Mouse (Mus musculus) CH12.LX (cell line): Measurements from ENCODE around the gene Arhgef19. TPM values are rescaled to one million over a fixed set of nuclear protein-coding genes. Genes with fewer than 3 reads are reported as not detected.

ENCODE experiments used
- DNase-seq: peaks from one replicate; pipeline ENCODE4 v3.0.0-alpha.2; 2013; ENCODE audit errors: extremely low read depth
- H3K27ac ChIP-seq: 2 replicates; pipeline ENCODE4 v1.5.1; 2012; ENCODE audit warnings: low read depth, mild to moderate bottlenecking, control low read depth, moderate library complexity; ENCODE audit not compliant: insufficient read depth
- H3K27me3 ChIP-seq: replicated peaks from 2 replicates; pipeline ENCODE3; 2012; ENCODE audit warnings: inconsistent platforms
- H3K36me3 ChIP-seq, 2 experiments: replicated peaks in 1 of 2; 2 replicates each; pipeline versions ENCODE3 to v1.6.1; 2012; ENCODE audit warnings: inconsistent platforms in 1 of 2, low read length in 1 of 2, mild to moderate bottlenecking in 1 of 2, mixed read lengths in 1 of 2, moderate library complexity in 1 of 2; ENCODE audit not compliant: control insufficient read depth in 1 of 2, insufficient read depth in 1 of 2
- H3K4me1 ChIP-seq, 2 experiments: 2 replicates each; pipeline ENCODE4 v1.6.1; 2012; ENCODE audit warnings: inconsistent platforms in 1 of 2, moderate library complexity in 1 of 2; ENCODE audit not compliant: insufficient read depth in 2 of 2, control insufficient read depth in 1 of 2
- H3K4me2 ChIP-seq: 2 replicates; pipeline ENCODE4 v1.6.1; 2012; ENCODE audit warnings: low read depth, mild to moderate bottlenecking, control low read depth; ENCODE audit not compliant: poor library complexity, insufficient read depth, severe bottlenecking
- H3K4me3 ChIP-seq, 3 experiments: fragments of 150-350 bp in 1 of 3; sonication (generic) in 1 of 3; replicated peaks in 1 of 3; 2 replicates each; pipeline versions ENCODE3 to v1.5.1; 2011 to 2012; ENCODE audit warnings: low read depth in 2 of 3, low read length in 2 of 3, mild to moderate bottlenecking in 2 of 3, moderate library complexity in 2 of 3, control low read depth in 1 of 3, improper control_type of control experiment in 1 of 3, inconsistent platforms in 1 of 3, mixed read lengths in 1 of 3; ENCODE audit not compliant: poor library complexity in 1 of 3
- H3K79me2 ChIP-seq: replicated peaks from 2 replicates; pipeline ENCODE4 v1.6.1; 2012; ENCODE audit warnings: mild to moderate bottlenecking, moderate library complexity; ENCODE audit not compliant: control insufficient read depth, poor library complexity, insufficient read depth, severe bottlenecking; ENCODE audit errors: extremely low read depth
- H3K9ac ChIP-seq: 2 replicates; pipeline ENCODE4 v1.6.1; 2012; ENCODE audit warnings: low read depth, mild to moderate bottlenecking, control low read depth, moderate library complexity; ENCODE audit not compliant: insufficient read depth
- H3K9me3 ChIP-seq: replicated peaks from 2 replicates; pipeline ENCODE3; 2012; ENCODE audit warnings: low read length, inconsistent platforms, mixed read lengths
- BHLHE40 ChIP-seq: IDR thresholded peaks from 2 replicates; pipeline ENCODE4 v1.6.1; 2011; ENCODE audit warnings: mild to moderate bottlenecking, low read depth, low read length, improper control_type of control experiment
- E2F4 ChIP-seq: IDR thresholded peaks from 2 replicates; pipeline ENCODE4 v1.6.1; 2011; ENCODE audit warnings: low read depth, low read length, improper control_type of control experiment; ENCODE audit not compliant: insufficient replicate concordance
- ETS1 ChIP-seq: conservative IDR thresholded peaks from 2 replicates; pipeline ENCODE4 v1.6.1; 2012; ENCODE audit warnings: low read depth, mild to moderate bottlenecking, inconsistent platforms, low read length, improper control_type of control experiment, moderate library complexity
- GABPA ChIP-seq: IDR thresholded peaks from 2 replicates; pipeline ENCODE4 v1.6.1; 2012; ENCODE audit warnings: low read depth, low read length, improper control_type of control experiment, inconsistent platforms; ENCODE audit not compliant: insufficient replicate concordance
- HCFC1 ChIP-seq: IDR thresholded peaks from 2 replicates; pipeline ENCODE4 v1.6.1; 2012; ENCODE audit warnings: low read depth, mild to moderate bottlenecking, inconsistent platforms, low read length, improper control_type of control experiment
- IRF4 ChIP-seq: IDR thresholded peaks from 2 replicates; pipeline ENCODE4 v1.6.1; 2014; ENCODE audit warnings: low read depth, mild to moderate bottlenecking, inconsistent platforms, low read length, improper control_type of control experiment
- JUND ChIP-seq: conservative IDR thresholded peaks from 2 replicates; pipeline ENCODE4 v1.6.1; 2011; ENCODE audit warnings: low read depth, low read length, improper control_type of control experiment
- KAT2A ChIP-seq: IDR thresholded peaks from 2 replicates; pipeline ENCODE4 v1.6.1; 2012; ENCODE audit warnings: low read length, improper control_type of control experiment, inconsistent platforms; ENCODE audit not compliant: insufficient replicate concordance
- MAFK ChIP-seq: IDR thresholded peaks from 2 replicates; pipeline ENCODE4 v1.6.1; 2011; ENCODE audit warnings: low read length, improper control_type of control experiment; ENCODE audit not compliant: insufficient replicate concordance
- MAZ ChIP-seq: IDR thresholded peaks from 2 replicates; pipeline ENCODE4 v1.6.1; 2012; ENCODE audit warnings: low read depth, mild to moderate bottlenecking, inconsistent platforms, low read length, improper control_type of control experiment, moderate library complexity
- MEF2A ChIP-seq: IDR thresholded peaks from 2 replicates; pipeline ENCODE4 v1.6.1; 2014; ENCODE audit warnings: low read depth, mild to moderate bottlenecking, inconsistent platforms, low read length, improper control_type of control experiment, borderline replicate concordance
- NELFE ChIP-seq: IDR thresholded peaks from 2 replicates; pipeline ENCODE4 v1.6.1; 2011; ENCODE audit warnings: low read depth, low read length, improper control_type of control experiment
- NRF1 ChIP-seq: IDR thresholded peaks from 2 replicates; pipeline ENCODE4 v1.6.1; 2014; ENCODE audit warnings: low read depth, mild to moderate bottlenecking, inconsistent platforms, low read length, improper control_type of control experiment, moderate library complexity
- PAX5 ChIP-seq: IDR thresholded peaks from 2 replicates; pipeline ENCODE4 v1.6.1; 2012; ENCODE audit warnings: low read length, inconsistent platforms, mixed read lengths
- POLR2AphosphoS2 ChIP-seq: IDR thresholded peaks from 2 replicates; pipeline ENCODE4 v1.6.1; 2011; ENCODE audit warnings: low read depth, low read length, improper control_type of control experiment
- RAD21 ChIP-seq: IDR thresholded peaks from 2 replicates; pipeline ENCODE4 v1.6.1; 2011; ENCODE audit warnings: low read depth, mild to moderate bottlenecking, low read length, improper control_type of control experiment, moderate library complexity
- SIN3A ChIP-seq: IDR thresholded peaks from 2 replicates; pipeline ENCODE4 v1.6.1; 2012; ENCODE audit warnings: low read length, improper control_type of control experiment, inconsistent platforms
- SMC3 ChIP-seq: IDR thresholded peaks from 2 replicates; pipeline ENCODE4 v1.6.1; 2011; ENCODE audit warnings: low read depth, low read length, improper control_type of control experiment
- TBP ChIP-seq: conservative IDR thresholded peaks from 2 replicates; pipeline ENCODE4 v1.6.1; 2011; ENCODE audit warnings: low read depth, low read length, improper control_type of control experiment
- UBTF ChIP-seq: IDR thresholded peaks from 2 replicates; pipeline ENCODE4 v1.6.1; 2012; ENCODE audit warnings: low read depth, mild to moderate bottlenecking, inconsistent platforms, low read length, improper control_type of control experiment, moderate library complexity
- ZKSCAN1 ChIP-seq: IDR thresholded peaks from 2 replicates; pipeline ENCODE4 v1.6.1; 2012; ENCODE audit warnings: low read depth, inconsistent platforms, low read length, improper control_type of control experiment, borderline replicate concordance
- ZMIZ1 ChIP-seq: IDR thresholded peaks from 2 replicates; pipeline ENCODE4 v1.6.1; 2012; ENCODE audit warnings: low read depth, mild to moderate bottlenecking, inconsistent platforms, low read length, improper control_type of control experiment
- dilution Hi-C: fragments of 300-500 bp; cut with MboI; formaldehyde crosslinking; loops from 2 replicates; pipeline ENCODE4 v1.14.3; 2020; ENCODE audit warnings: low sequenced_read_pairs; ENCODE audit not compliant: extremely low pct_unique_long_range_greater_than_20kb, extremely low pct_ligation_motif_present
- in situ Hi-C: fragments of 300-500 bp; cut with MboI; formaldehyde crosslinking; loops from 3 replicates; pipeline ENCODE4 v1.14.3; 2019; ENCODE audit warnings: low sequenced_read_pairs, low pct_ligation_motif_present, low pct_unique_long_range_greater_than_20kb, mixed read lengths
- polyA plus RNA-seq: library from polyadenylated mRNA; unstranded; fragments of >175 nt; gene quantifications from 2 replicates; pipeline ENCODE4 v1.2.1, GENCODE M21; 2012; ENCODE audit warnings: low read depth; ENCODE audit not compliant: insufficient read length
- total RNA-seq, 2 experiments: library from RNA; depleted of rRNA; stranded (reverse); fragments of 300-350 nt in 1 of 2; fragments of >200 nt in 1 of 2; gene quantifications; 2 replicates each; pipeline ENCODE4 v1.2.3; 2012 to 2014

Gene Arhgef19
- total and polyA plus RNA-seq, 3 experiments, result 0.19 to 0.21 TPM; not detected in 1

DNA sequence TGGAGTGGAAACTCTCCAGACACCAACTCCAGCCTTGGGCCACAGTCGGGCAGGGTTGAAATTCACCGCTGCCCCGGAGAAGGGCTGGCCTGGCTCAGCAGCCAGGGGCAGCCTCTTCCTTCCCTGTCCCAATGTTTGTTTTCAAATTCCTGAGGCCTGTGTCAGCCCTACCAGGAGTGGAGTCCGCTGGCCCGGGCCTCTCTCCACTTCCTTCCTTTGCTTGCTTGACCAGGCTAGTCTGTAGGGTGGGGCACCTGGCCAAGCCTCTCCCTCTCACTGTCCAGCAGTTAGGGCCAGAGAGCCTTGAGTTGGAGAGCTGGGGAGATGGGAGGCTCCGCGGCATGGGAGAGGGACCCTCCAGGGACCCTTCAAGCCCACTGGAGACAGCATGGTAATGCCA is 38.9 kb downstream of the Arhgef19 start:
- H3K79me2 ChIP-seq, result no peaks in the 10 kb centered on the region
- no peaks in the 10 kb centered on the region for H3K9me3 ChIP-seq
- no peak overlapping the region for H3K9ac ChIP-seq
- peaks cover 76% of the 10 kb centered on the region for H3K27me3 ChIP-seq
- DNase-seq, result no peak
- H3K27ac ChIP-seq, result no peak overlapping the region
- H3K4me3 ChIP-seq, result no peak overlapping the region
- no peaks in the 10 kb centered on the region for H3K36me3 ChIP-seq
- peaks cover 13 to 42% of the 10 kb centered on the region in 2 experiments for H3K4me1 ChIP-seq
- in situ Hi-C loops, result loop anchor here (5.0 kb wide), 1 partner anchor 84 kb away; no protein-coding TSS in a partner anchor
- dilution Hi-C loops, result no loop called here
- no peak overlapping the region for H3K4me2 ChIP-seq
- TF ChIP-seq GABPA (no peak), JUND (no peak), RAD21 (no peak), NRF1 (no peak), MAFK (no peak), HCFC1 (no peak)

DNA sequence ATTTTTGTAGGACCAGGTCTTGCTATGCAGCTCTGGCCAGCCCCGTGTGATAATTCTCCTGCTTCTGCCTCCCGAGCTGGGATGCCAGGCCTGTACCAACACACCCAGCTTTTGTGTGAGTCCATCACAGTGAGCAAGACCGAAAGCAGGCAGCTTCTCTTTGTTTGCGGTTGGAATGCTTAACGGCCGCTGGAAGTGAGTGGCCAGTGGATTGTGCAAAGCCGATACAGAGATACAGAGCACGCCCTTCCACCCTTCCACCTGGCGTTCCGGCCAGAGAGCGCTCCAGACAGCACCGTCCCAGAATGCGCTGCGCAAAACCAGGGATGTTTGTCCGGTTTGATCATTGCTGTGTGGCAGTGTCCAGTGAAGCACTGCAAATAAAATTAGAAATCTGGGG is 40.0 kb downstream of the Arhgef19 start:
- Histone ChIP-seq H3K27me3 (peaks cover 86% of the 10 kb centered on the region), H3K4me3 (no peak overlapping the region), H3K9me3 (no peaks in the 10 kb centered on the region), H3K4me1 (peaks cover 11 to 47% of the 10 kb centered on the region in 2 experiments), H3K27ac (no peak overlapping the region), H3K36me3 (no peaks in the 10 kb centered on the region), H3K4me2 (no peak overlapping the region), H3K79me2 (no peaks in the 10 kb centered on the region), H3K9ac (no peak overlapping the region)
- TF ChIP-seq NELFE (no peak), MAZ (no peak), POLR2AphosphoS2 (no peak), IRF4 (no peak), ZMIZ1 (no peak), E2F4 (no peak), BHLHE40 (no peak), TBP (no peak), PAX5 (no peak), ETS1 (no peak), UBTF (no peak), ZKSCAN1 (no peak), RAD21 (no peak), SIN3A (no peak), KAT2A (no peak), NRF1 (no peak), MEF2A (no peak), HCFC1 (no peak), SMC3 (no peak)
- DNase-seq, result no peak
- dilution Hi-C loops (no loop called here), in situ Hi-C loops (loop anchor here (5.0 kb wide), 1 partner anchor 83 kb away; no protein-coding TSS in a partner anchor)
